Mouse (Mus musculus) MN1 (cell line): ENCODE data around the gene Rhbdd1.

Experiments
- DNase-seq: peaks from one replicate; pipeline ENCODE4 v3.0.0-alpha.2; 2016; ENCODE audit warnings: low spot score

Gene Rhbdd1

GRCm38 (mm10) chr1:82491954-82492353 lies 175.7 kb downstream of the Rhbdd1 start:
- no peak for DNase-seq
